Mouse (Mus musculus) E14TG2a.4 (cell line): Measurements from ENCODE around the gene Ifna16.

Experiments
- CTCF ChIP-seq: conservative IDR thresholded peaks from 2 replicates; pipeline ENCODE4 v1.5.1; 2014; ENCODE audit warnings: low read length
- NANOG ChIP-seq: IDR thresholded peaks from 2 replicates; pipeline ENCODE4 v1.6.1; 2014; ENCODE audit warnings: borderline replicate concordance, low read length, mixed read lengths

DNA sequence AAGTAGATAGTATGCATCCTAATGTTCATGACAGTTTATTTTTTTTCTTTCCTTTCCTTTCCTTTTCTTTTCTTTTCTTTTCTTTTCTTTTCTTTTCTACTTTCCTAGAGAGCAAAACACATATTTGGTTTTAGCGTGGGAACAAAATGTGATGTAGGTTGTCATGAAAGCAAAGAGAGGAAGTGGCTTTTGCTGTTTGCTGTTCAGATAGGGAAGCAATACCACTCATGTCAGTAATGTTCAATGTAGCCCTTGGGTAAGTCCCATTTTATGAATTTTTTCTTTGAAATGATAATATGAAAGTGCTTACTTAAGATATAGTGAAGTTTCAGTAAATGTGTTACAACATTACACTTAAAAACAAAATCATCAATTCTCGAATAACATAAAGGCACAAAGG is 16.7 kb upstream of the Ifna16 start:
- TF ChIP-seq CTCF, result no peak
- no peak for TF ChIP-seq NANOG
